Mouse (Mus musculus) effector memory CD4-positive, alpha-beta T cell, adult 5 months (primary cell): ENCODE data around the gene Gm2000. TPM values are rescaled to one million over a fixed set of nuclear protein-coding genes. Genes with fewer than 3 reads are reported as not detected.

ENCODE experiments used
- polyA plus RNA-seq: library from polyadenylated mRNA; unstranded; fragments of 100-300 nt; shearing (Covaris generic); gene quantifications from one replicate; pipeline ENCODE4 v1.2.1, GENCODE M21; 2017

The Gm2000 gene
- polyA plus RNA-seq = 1,420 TPM

GRCm38 (mm10) chr1:156365740-156366139 lies at the start of gene Gm2000:
Gene Gm2000 (plus strand): TSS chr1:156366040.

Other genes starting within 250 kb of the Gm2000 start
- not detected for gene Fam163a, start 161.0 kb upstream of the Gm2000 start, polyA plus RNA-seq
- gene Tdrd5, start 62.4 kb upstream of the Gm2000 start, polyA plus RNA-seq = not detected
- not detected for gene Nphs2, start 55.3 kb upstream of the Gm2000 start, polyA plus RNA-seq
- not detected for gene Axdnd1, start 55.1 kb downstream of the Gm2000 start, polyA plus RNA-seq
- gene Soat1, start 108.3 kb downstream of the Gm2000 start, polyA plus RNA-seq = 31.6 TPM
- 1.00 TPM for gene Gm10031, start 158.0 kb downstream of the Gm2000 start, polyA plus RNA-seq
- 10.6 TPM for gene Abl2, start 192.7 kb downstream of the Gm2000 start, polyA plus RNA-seq